Mouse (Mus musculus) bone marrow macrophage, adult 2 months (primary cell): ENCODE data around the gene Odf3b.

Experiments used
- CTCF ChIP-seq: IDR thresholded peaks from 2 replicates; pipeline ENCODE4 v1.5.1; 2012; ENCODE audit warnings: low read depth, mild to moderate bottlenecking, low read length, moderate library complexity
- POLR2A ChIP-seq: IDR thresholded peaks from 2 replicates; pipeline ENCODE4 v1.6.1; 2012; ENCODE audit warnings: mild to moderate bottlenecking, low read depth, low read length, borderline replicate concordance

DNA sequence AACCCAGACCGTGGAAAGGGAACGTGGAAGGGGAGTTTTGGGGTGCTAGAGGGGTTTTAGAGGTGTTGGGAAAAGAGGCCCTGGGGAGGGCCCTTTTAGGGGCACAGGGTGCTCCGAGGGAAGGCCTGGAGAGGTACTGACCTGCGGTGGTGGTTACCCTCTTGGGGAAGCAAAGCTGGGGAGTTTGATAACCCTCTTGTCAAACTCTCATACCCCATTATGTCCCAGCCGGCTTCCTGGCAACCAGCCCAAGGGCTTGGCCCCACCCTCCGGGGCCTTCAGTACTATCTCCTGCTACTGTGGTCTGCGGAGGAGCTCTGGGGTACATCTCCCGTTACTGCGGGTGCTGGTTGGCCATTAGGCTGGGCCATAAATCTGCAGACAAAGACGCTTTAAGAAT, 347 bp upstream of the Odf3b start:
- TF ChIP-seq POLR2A (no peak), CTCF (no peak)
